Mouse (Mus musculus): ENCODE measurements around the gene Taar7f.
"Not testable (repeated sequence)": the region's sequence is repeated elsewhere in the genome, so short reads cannot be mapped to it uniquely, and the experiment has no call there.

Gene Taar7f

GRCm38 (mm10) chr10:24049210-24049609 lies at the start of gene Taar7f:
Gene Taar7f, plus strand, starts transcription at chr10:24049510.
- no peak for DNase-seq (ENCODE audit: low spot score)

GRCm38 (mm10) chr10:23999639-24000038 lies 49.7 kb upstream of the Taar7f start, which contains the start of gene Taar7b:
Gene Taar7b, plus strand, starts transcription at chr10:23999939.
- no peak for DNase-seq (ENCODE audit: low spot score)

DNA sequence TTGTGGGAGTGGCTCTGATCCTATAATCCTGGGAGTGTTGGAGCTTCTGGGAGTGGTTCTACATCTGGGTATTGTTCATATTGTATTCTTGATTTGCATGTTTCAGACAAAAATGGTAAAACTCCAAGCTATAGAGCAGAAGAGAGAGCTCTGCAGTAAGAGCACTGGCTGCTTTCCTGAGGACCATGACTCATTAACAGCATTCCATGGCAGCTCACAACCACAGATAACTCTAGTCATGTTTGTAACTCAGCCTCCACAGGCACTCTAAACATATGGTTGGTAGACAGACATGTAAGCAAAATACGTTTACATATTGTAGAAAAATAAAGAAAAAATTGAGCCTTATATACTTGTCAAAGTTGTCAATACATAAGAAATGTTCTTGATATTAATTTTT lies 42.9 kb upstream of the Taar7f start:
- no peak for DNase-seq (ENCODE audit: low spot score)

DNA sequence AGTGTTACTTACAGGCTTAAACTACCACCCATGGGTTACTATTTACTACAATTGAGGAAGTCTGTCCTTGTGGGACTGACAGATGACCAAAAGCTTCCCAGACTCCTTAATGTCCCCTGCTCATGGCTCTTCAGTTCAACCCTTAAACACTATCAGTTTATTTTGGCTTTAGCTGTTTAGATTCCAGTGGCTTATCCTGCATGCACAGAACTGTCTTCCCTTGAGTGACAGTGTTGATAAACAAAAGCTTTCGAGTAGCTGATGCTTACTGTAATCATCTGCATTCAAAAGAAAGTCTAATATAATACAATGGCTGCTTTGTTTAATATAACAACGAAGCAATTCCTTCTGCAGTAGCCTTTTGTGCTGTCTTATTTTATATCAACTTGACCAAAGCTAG lies 42.3 kb upstream of the Taar7f start:
- no peak for DNase-seq (ENCODE audit: low spot score)

DNA sequence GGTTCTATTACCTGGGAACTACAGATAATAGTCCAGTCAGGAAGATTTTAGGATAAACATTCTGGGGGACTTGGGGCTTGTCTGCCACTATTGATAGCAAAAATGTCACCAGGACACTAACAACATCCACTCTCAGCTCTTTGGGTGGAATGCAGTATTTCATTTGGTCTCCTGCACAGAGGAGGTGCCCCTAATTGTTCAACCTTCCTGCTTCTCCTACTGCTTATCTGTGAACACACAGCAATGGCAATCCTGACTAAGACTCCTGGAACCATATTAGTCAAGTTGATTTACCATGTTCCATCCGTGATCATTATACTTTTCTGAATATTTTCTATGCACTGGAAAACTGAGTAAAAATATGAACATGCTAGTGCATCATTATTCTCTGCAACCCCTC lies 41.2 kb upstream of the Taar7f start:
- DNase-seq (ENCODE audit: low spot score), result no peak

- no peak for DNase-seq (ENCODE audit: low spot score)
Observed at GRCm38 (mm10) chr10:24026922-24027321, 22.4 kb upstream of the Taar7f start, which contains the start of gene Taar7d. Gene Taar7d, plus strand, starts transcription at chr10:24027222.

- no peak for DNase-seq (ENCODE audit: low spot score)
Observed at GRCm38 (mm10) chr10:24031347-24031746, 18.0 kb upstream of the Taar7f start.

DNA sequence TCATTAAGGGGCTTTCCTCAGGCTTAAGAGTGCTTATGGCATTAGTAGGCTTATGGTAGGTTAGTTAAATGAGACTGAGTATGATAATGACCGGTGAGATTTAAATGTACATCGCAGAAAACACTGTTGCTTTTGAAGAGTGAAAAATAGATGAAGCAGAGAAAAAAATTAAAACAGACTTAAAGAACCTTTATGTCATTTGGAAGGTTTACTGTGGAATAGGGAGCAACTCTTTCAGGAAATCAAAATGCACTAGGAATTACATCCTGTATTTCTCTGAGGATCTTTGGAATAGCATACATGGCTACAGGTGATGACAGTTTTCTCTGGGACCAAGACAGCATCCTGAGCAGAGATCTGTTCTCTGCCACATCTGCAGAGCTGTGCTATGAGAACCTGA lies 12.0 kb upstream of the Taar7f start, which contains the start of gene Taar7e:
Taar7e (plus strand) TSS at position 301 of the 400 bp plus-strand sequence.
- DNase-seq (ENCODE audit: low spot score), result no peak

GRCm38 (mm10) chr10:24040120-24040869 lies 9.0 kb upstream of the Taar7f start:
- no peak for DNase-seq (ENCODE audit: low spot score)

GRCm38 (mm10) chr10:24052039-24052438 lies 2.7 kb downstream of the Taar7f start:
- no peak for DNase-seq (ENCODE audit: low spot score)

- no peak for DNase-seq (ENCODE audit: low spot score)
Observed at GRCm38 (mm10) chr10:24058986-24059385, 9.7 kb downstream of the Taar7f start.

DNA sequence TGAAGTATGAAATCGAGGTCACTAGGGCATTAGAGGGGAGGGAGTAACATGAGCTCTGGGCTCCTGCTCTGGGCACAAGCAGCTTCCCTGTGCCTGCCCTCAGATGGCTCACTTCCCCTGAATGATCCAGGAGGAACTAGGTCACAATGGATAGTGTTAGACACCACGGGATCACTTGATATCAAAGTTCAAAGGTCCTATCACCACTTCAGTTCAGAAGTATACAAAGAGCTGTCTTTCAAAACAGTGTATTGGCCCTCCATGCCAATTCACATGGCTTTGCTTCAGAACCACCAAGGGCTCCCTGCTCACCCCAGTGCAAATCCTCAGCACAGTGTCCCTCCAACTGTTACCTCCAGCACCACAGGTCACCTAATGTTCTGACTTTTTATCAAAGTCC lies 25.4 kb downstream of the Taar7f start:
- not testable (repeated sequence) for DNase-seq (ENCODE audit: low spot score)

GRCm38 (mm10) chr10:24076200-24076599 lies 26.9 kb downstream of the Taar7f start, which contains the start of gene Taar8a:
Gene Taar8a, plus strand, starts transcription at chr10:24076500.
- DNase-seq (ENCODE audit: low spot score), result not testable (repeated sequence)

DNA sequence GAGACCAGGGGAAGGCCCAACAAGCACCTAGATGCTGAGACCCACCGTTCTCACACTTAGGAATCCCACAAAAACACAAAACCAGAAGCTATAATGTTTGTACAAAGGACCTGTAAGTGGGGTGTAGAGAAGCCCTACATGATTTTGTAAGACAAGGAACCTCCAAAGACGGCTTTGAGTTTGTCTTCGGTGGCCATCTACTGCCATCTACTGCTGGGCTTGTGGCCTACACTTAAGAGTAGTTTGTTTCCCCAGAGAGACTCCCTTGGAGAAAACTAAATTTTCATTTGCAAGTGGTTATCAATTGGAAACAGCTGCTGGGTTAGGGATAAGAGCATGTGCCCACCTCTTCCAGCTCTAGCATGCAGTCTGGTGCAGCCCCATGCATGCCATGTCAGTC lies 30.9 kb downstream of the Taar7f start:
- no peak for DNase-seq (ENCODE audit: low spot score)

- no peak for DNase-seq (ENCODE audit: low spot score)
Observed at GRCm38 (mm10) chr10:24085936-24086335, 36.6 kb downstream of the Taar7f start.

- no peak for DNase-seq (ENCODE audit: low spot score)
Observed at GRCm38 (mm10) chr10:24086555-24086954, 37.2 kb downstream of the Taar7f start.

- no peak for DNase-seq (ENCODE audit: low spot score)
Observed at GRCm38 (mm10) chr10:24087168-24087567, 37.9 kb downstream of the Taar7f start.

- no peak for DNase-seq (ENCODE audit: low spot score)
Observed at GRCm38 (mm10) chr10:24092194-24092593, 42.9 kb downstream of the Taar7f start, which contains the start of gene Taar8b. Gene Taar8b, minus strand, starts transcription at chr10:24092294.

DNA sequence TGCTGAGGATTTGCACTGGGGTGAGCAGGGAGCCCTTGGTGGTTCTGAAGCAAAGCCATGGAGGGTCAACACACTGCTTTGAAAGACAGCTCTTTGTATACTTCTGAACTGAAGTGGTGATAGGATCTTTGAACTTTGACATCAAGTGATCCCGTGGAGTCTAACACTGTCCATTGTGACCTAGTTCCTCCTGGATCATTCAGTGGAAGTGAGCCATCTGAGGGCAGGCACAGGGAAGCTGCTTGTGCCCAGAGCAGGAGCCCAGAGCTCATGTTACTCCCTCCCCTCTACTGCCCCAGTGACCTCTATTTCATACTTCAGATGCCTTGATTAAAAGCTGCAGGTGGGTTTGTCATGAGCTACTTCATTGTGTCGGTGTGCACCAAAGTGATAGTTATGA lies 47.7 kb downstream of the Taar7f start:
- DNase-seq (ENCODE audit: low spot score), result not testable (repeated sequence)

All from testis, postnatal 14 days (tissue).